ENCODE assay signal across 22 mouse cellular contexts in the genomic region with DNA sequence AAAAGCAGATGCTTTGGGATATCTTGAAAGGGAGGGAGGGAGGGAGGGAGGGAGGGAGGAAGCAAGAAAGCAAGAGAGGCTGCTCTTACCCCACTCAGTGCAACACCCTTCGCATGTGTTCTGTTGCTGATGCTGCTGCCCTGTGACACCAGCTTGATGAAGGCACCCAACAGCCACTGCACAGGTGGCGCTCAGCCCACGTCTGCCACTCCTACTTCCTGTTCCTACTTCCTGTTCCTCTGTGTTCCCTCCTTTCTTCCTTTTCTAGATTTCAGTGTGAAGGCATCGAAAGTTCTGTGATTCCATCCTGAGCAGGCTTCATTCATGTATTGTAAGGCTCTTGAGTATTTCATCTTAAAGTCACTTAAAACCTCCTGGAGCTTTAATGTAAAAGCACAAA.
DNase-seq lines count a peak whose midpoint lies in the region; ATAC-seq and TF ChIP-seq lines count a peak whose summit lies in the region.
"Had no signal": no experiment of that assay in that cellular context is flagged by ENCODE, and none has a peak within 500 bp of the region (broad histone marks: within the 10 kb centered on the region; RNA-seq: fewer than 3 reads in every experiment).

No protein-coding gene starts in this region.

- DNase-seq in neural tube, embryonic 10.5 days (ENCODE audit: extremely low spot score, low spot score): no peak
- DNase-seq in CH12.LX (ENCODE audit: extremely low read depth): peak; percentile 33
- DNase-seq in spleen, postnatal 4 days (ENCODE audit: low spot score in 2 of 2): no peak
- no peak for DNase-seq in adrenal gland, adult (ENCODE audit: inconsistent age in 2 of 2, low spot score in 1 of 2)
- DNase-seq in urinary bladder, postnatal 25 days (ENCODE audit: low spot score): no peak
- DNase-seq: adrenal gland, adult 2 months; B cell, adult 2 months; cerebellum, adult 11-12 months; cerebellum, postnatal 14 days; forebrain, postnatal 0 days; gastrocnemius, postnatal 25 days; heart, adult 2 months; lung, adult 18-20 months had no signal

- no peak overlapping the region for H3K4me3 ChIP-seq in neural tube, embryonic 13.5 days
- no peak overlapping the region for H3K4me3 ChIP-seq in CH12.LX (replicated peaks in 1 of 3; ENCODE audit: low read depth in 2 of 3, low read length in 2 of 3, poor library complexity in 1 of 3)
- H3K4me3 ChIP-seq: forebrain, embryonic 10.5 days; heart, adult 2 months; hindbrain, embryonic 13.5 days; kidney, embryonic 15.5 days; limb, embryonic 12.5 days; midbrain, embryonic 15.5 days; myocyte had no signal

- no peak for TF ChIP-seq CTCF in CH12.LX (conservative IDR thresholded peaks at IDR 0.05 in 1 of 2, IDR thresholded peaks at IDR 0.05 in 1 of 2; ENCODE audit: low read depth in 2 of 2, low read length in 2 of 2)

- no peak for TF ChIP-seq RAD21 in CH12.LX (IDR thresholded peaks at IDR 0.05; ENCODE audit: low read depth, low read length)

- H3K9me3 ChIP-seq in neural tube, embryonic 13.5 days: no peaks in the 10 kb centered on the region
- no peaks in the 10 kb centered on the region for H3K9me3 ChIP-seq in CH12.LX (replicated peaks; ENCODE audit: low read length)
- H3K9me3 ChIP-seq: forebrain, embryonic 10.5 days; hindbrain, embryonic 13.5 days; kidney, embryonic 15.5 days; limb, embryonic 12.5 days; midbrain, embryonic 15.5 days had no signal

- ATAC-seq in neural tube, embryonic 13.5 days (ENCODE audit: low read depth): no peak
- peak; percentile 73 for ATAC-seq in inflammation-experienced regulatory T-cells, adult 6 months
- ATAC-seq: forebrain, postnatal 0 days; midbrain, embryonic 15.5 days had no signal

- TF ChIP-seq EP300 in CH12.LX (IDR thresholded peaks at IDR 0.05; ENCODE audit: low read length): 0 out of 2 replicates have a peak, but pooled peaks have one; percentile 34

- in situ Hi-C loops in CH12.LX (cut with MboI; ENCODE audit: low pct_ligation_motif_present, low pct_unique_long_range_greater_than_20kb, low sequenced_read_pairs): no loop called here

- 70% methylated on average over 4 of the region's 4 CpGs for WGBS in neural tube, embryonic 13.5 days

- H3K79me2 ChIP-seq in CH12.LX (replicated peaks; ENCODE audit: control insufficient read depth, extremely low read depth, insufficient read depth, poor library complexity, severe bottlenecking): no peaks in the 10 kb centered on the region

- no peaks in the 10 kb centered on the region for H3K27me3 ChIP-seq in neural tube, embryonic 13.5 days
- H3K27me3 ChIP-seq in CH12.LX (replicated peaks): no peaks in the 10 kb centered on the region
- H3K27me3 ChIP-seq: hindbrain, embryonic 13.5 days; kidney, embryonic 15.5 days; midbrain, embryonic 15.5 days had no signal

- no peak for TF ChIP-seq POLR2A in CH12.LX (IDR thresholded peaks at IDR 0.05; ENCODE audit: low read depth, low read length)

- H3K9ac ChIP-seq in neural tube, embryonic 13.5 days: no peak overlapping the region
- no peak overlapping the region for H3K9ac ChIP-seq in CH12.LX (ENCODE audit: insufficient read depth, low read depth)
- H3K9ac ChIP-seq: forebrain, postnatal 0 days; hindbrain, embryonic 13.5 days; kidney, embryonic 15.5 days; limb, embryonic 12.5 days; midbrain, embryonic 15.5 days had no signal

- dilution Hi-C loops in CH12.LX (cut with MboI; ENCODE audit: extremely low pct_ligation_motif_present, extremely low pct_unique_long_range_greater_than_20kb, low sequenced_read_pairs): no loop called here

- H3K27ac ChIP-seq in neural tube, embryonic 13.5 days (replicated peaks): peak overlapping the region; percentile 42; the same call in 1 of the 2 replicates
- H3K27ac ChIP-seq in CH12.LX (ENCODE audit: insufficient read depth, low read depth): no peak overlapping the region
- H3K27ac ChIP-seq: forebrain, embryonic 10.5 days; heart, adult 2 months; hindbrain, embryonic 13.5 days; kidney, embryonic 15.5 days; limb, embryonic 12.5 days; midbrain, embryonic 15.5 days had no signal

- H3K36me3 ChIP-seq in neural tube, embryonic 13.5 days: no peaks in the 10 kb centered on the region
- peaks cover 0 to 13% of the 10 kb centered on the region in 2 experiments for H3K36me3 ChIP-seq in CH12.LX (replicated peaks in 1 of 2; ENCODE audit: control insufficient read depth in 1 of 2, insufficient read depth in 1 of 2, low read length in 1 of 2)
- H3K36me3 ChIP-seq: forebrain, embryonic 10.5 days; hindbrain, embryonic 13.5 days; kidney, embryonic 15.5 days; limb, embryonic 12.5 days; midbrain, embryonic 15.5 days had no signal

- peaks cover 17% of the 10 kb centered on the region for H3K4me1 ChIP-seq in neural tube, embryonic 13.5 days (replicated peaks)
- H3K4me1 ChIP-seq in CH12.LX (ENCODE audit: control insufficient read depth in 1 of 2, insufficient read depth in 2 of 2): peaks cover 2 to 26% of the 10 kb centered on the region in 2 experiments

- no peak overlapping the region for H3K4me2 ChIP-seq in neural tube, embryonic 13.5 days
- no peak overlapping the region for H3K4me2 ChIP-seq in CH12.LX (ENCODE audit: insufficient read depth, low read depth, poor library complexity, severe bottlenecking)
- H3K4me2 ChIP-seq: hindbrain, embryonic 13.5 days; kidney, embryonic 15.5 days; limb, embryonic 12.5 days; liver, embryonic 11.5 days; midbrain, embryonic 15.5 days had no signal

TF ChIP-seq in CH12.LX, 34 proteins besides CTCF, POLR2A, EP300 and RAD21:
- TF ChIP-seq JUN (IDR thresholded peaks at IDR 0.05; ENCODE audit: insufficient read depth, low read depth, low read length) (no peak), ELF1 (IDR thresholded peaks at IDR 0.05; ENCODE audit: low read depth, low read length) (peak; percentile 59)
